Mouse (Mus musculus) WW6 (cell line): ENCODE results near the gene Ugt1a6b.

Experiments
- DNase-seq: peaks from one replicate; pipeline ENCODE4 v3.0.0-alpha.2; 2013; ENCODE audit warnings: low read depth, low spot score

The Ugt1a6b gene

GRCm38 (mm10) chr1:88260604-88261377 lies 157.7 kb downstream of the Ugt1a6b start:
- no peak for DNase-seq

- DNase-seq, result no peak
Observed at GRCm38 (mm10) chr1:88261706-88262105, 158.7 kb downstream of the Ugt1a6b start.

GRCm38 (mm10) chr1:88262255-88262654 lies 159.2 kb downstream of the Ugt1a6b start:
- DNase-seq, result no peak

GRCm38 (mm10) chr1:88262961-88263360 lies 159.9 kb downstream of the Ugt1a6b start:
- no peak for DNase-seq

- no peak for DNase-seq
Observed at GRCm38 (mm10) chr1:88263778-88264177, 160.7 kb downstream of the Ugt1a6b start.

- no peak for DNase-seq
Observed at GRCm38 (mm10) chr1:88264237-88264868, 161.3 kb downstream of the Ugt1a6b start.

DNA sequence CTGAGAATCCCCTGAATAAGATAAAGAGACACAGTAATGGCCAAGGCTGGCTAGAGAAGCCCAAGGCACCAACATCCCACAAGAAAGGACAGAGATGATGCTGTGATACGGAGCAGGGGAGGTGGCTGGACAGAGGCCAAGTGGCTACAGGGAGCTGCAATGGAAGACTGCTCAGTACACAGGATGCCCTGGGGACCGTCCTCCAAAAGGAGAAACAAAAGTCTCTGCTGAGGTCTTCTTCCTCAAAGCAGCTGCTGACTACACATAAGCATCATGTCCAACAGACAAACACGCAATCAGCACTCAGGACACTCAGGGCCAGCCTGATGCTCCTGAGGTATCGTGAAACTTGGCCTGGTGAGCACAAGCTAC lies 161.8 kb downstream of the Ugt1a6b start:
- DNase-seq, result no peak

DNA sequence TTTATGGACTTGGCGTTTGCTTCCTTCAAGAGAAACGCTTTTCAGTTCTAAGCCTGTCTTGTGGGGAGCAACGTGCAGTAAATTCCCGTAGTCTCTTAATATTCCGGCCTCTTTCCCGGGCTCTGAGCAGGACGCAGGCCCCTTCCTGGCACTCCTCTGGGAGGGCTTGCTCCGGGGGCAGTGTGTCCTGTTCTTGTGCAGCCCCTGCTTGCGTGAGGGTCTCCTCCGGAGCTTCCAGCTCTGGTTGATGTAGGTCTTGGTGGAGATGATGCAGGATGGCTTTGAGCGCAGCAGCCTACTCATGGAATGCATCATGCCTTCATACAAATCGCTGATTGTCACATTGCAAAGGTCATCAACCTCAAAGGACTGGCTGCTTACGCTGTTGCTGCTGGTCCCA lies 163.1 kb downstream of the Ugt1a6b start:
- DNase-seq, result no peak

- DNase-seq, result no peak
Observed at GRCm38 (mm10) chr1:88267489-88267888, 164.4 kb downstream of the Ugt1a6b start.

DNA sequence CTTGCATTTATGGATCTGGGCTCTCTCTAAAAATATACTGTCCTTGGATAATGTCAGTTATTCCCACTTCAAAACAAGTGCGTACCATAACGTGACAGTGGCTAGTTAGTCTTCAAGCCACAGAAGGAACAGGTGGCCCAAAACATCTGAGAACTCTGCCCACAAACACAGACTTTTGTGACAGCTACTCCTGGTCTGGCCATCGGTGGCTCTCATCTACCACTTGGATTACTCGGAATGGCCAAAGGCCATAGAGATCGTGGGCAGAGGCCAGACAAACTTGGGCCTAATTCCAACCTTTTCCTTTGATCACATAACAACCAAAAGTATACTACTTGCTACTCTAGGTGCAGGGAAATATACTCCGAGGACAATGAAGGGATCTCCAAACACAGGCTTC lies 165.0 kb downstream of the Ugt1a6b start:
- no peak for DNase-seq
